Mouse (Mus musculus): Measurements from ENCODE around the gene Mrps27. TPM values are rescaled to one million over a fixed set of nuclear protein-coding genes. Genes with fewer than 3 reads are reported as not detected.

Mrps27 gene
- total RNA-seq, 2 experiments from 2014 or later: 25.8 to 30.8 TPM

DNA sequence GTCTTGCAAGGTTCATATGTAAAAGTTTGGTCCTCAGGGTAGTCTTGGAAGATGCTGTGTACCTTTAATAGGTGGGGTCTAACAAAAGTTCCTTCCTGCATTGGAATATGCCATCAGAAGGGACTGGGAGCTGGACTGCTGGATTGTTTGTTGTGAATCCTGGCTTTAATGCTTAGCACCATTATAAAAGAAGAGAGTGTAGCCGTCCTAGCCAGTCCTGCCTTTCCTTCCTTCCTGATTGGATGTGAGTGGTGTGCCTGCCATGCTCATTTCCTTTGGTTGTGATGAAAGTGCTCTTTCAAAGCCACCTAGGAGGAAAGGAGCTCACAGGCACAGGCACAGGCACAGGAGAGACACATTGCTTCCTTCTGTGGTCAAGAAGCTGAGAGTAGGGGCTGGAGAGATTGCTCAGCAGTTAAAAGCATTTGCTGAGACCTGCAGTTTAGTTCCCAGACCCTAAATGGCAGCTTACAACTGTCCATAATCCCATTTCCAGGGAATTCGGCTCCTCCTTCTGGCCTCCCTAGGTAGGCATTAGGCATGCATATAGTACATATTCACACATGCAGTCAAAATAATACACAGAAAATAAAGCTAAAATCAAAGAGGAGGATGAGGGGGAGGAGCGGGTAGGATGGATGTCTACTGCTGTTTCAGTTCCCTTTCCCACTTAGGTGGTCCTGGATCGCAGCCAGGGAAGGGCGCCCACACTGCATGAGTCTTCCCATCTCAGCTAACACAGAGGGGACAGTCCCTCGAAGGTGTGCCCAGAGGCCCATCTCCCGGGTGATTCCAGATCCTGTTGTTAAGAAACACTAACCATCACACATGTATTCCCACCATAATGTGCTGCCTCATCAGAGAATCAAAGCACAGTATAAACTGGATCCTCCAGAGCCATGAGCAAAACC lies 43.6 kb downstream of the Mrps27 start:
- no peak for DNase-seq

DNA sequence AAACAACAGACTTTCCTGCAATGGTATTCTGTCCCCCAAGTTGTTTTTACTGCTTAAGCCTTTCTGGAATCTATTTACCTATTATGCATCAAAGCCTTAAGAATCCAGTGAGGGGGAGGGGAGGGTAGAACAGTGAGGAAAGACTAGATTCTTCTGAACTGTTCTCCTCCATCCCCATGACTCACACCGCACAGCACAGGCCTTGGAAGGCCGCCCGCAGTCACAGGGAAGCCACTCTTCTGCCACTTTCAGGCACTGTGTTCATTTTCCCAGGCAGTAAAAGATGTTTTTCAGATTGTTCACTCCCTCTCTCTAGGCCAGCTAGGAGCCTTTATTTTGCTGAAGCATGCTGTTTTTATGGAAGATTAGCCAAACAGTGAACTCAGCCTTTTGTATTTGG lies 46.8 kb downstream of the Mrps27 start:
- peak; percentile 80 for DNase-seq

DNA sequence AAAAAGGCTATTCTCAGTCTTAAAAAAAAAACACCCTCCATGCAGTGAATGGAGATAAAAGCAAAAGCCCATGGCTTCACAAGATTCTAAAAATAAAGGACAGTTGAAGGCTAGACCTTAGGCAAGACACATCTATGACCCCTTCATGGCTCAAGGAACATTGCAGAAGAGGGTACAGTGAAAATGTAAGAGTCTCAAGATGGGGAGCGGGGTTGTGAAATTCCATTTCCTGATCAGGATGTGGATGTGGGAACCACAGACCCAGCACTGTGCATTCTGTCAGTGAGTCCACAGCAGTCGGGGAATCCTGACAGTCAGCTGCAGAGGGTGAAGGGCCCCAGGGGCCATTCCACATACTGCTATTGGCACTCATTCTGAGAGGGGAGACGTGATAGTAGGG lies 48.5 kb downstream of the Mrps27 start:
- no peak for DNase-seq

DNA sequence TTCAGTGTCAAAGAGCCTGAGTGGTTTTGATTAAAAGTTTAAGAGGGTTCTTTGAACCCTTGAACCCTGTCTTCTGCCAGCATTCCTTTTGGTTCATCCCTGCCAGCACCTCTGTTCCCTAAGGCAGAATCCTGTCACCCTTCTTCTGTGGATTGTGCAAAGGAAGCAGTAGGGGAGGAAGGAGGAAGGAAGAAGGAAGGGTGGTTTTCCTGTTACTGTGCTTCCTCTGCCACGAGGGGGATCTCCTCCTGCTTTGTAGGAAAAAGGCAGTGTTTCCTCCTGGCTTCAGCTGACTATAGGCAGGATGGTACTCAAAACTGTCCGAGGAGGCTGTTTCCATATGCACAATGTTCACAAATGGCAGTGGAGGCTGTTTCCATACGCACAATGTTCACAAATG lies 50.1 kb downstream of the Mrps27 start:
- no peak for DNase-seq

DNA sequence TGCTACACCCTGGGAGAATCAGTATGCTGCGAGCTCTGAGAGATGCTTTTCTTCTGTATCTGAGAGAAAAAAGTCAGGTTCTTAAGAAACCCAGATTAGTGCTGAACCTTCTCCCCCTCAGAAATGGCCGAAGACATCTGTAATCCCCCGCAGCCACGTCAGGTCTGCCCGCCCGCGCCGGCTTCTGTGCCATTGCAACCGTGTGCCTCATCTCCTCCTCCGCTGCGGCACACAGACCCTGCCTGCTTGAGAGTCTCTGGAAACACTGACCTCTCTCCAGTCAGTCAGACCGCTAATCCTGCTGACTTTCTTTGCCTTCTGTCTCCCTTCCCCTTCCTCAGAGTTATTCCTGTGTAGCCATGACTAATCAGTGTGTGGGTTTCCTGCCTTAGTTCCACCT lies 50.9 kb downstream of the Mrps27 start:
- DNase-seq: no peak

DNA sequence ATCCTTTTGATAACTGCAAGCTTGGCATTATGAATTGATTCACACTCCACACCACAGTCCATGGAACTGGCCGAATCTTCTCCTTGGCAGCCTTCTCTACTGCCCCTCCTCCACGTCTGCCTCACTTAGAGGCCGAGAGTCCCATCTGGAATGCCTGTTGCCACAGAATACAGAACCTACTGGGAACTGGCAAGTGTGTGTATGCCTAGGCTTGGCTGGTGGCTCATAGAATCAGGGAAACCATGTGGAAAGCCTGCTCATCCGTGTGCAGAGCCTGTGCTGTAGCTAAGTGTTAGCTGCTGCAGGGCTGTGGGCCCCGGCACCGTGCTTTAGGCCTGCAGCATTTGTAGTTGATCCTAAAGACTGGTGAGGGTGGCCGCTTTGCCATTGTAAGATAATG lies 52.6 kb downstream of the Mrps27 start:
- DNase-seq: no peak

DNA sequence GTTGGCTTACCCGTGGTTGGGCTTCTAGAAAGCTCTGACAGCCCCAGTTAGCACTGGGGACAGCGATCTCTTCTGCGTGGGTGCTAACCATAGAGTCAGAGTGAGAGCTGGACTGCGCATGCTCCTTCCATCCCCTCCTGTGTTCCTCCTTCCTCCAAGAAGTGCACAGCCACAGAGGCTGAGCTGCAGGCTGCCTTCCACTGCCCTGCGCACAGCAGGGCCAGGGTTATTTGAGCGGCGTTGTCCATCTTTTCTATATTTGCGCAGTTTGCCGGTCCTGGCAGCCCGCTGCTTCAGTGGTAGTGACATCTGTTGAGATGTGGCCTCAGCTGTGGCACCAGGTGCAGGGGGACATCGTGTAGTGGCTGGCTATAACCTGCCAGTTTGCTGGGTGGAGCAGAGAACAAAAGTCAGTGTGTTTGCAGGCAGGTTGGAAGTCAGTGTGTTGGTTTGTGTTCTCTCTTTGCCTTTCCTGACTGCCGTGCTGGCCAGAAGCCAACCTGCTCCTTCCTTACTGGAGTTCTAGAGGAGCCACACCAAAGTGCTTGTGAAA lies 53.6 kb downstream of the Mrps27 start:
- DNase-seq: no peak

DNA sequence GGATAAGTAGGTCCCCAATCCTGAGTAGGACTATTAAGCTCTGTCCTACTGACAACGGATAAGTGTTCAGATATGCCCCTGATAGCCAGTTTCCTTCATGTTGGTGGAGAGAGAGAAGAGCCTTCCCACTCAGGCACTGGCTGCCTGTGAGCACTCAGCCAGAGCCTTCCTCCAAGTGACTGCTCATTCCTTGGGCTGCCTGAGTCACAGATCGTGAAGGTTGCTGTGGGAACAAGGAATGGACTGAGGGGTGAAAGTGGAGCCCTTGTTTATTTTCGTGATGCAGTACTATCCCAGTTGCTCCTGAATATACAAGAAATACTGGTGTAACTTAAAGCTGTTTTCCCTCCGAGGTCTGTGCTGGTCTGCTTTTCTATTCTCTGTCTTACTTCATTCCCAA lies 54.8 kb downstream of the Mrps27 start:
- DNase-seq: no peak

DNA sequence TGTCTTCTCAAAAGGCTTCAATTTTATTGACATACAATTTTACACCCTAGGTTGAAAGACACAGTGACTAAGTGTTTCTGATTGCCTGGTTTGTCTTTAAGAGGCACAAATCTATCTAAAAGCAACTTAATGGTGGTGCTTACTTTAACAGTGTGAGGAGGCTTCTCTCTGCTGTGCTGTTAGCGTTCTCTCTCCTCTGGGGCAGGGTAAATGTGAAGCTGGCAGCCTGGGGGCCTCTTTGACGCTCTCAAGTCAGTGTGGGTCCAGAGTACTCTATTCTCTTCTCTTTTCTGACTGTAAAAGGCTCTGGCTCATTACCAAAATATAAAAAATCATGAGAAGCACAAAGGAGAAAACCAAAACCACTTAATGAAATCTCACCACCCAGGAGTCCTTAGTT lies 64.6 kb downstream of the Mrps27 start:
- DNase-seq: no peak

DNA sequence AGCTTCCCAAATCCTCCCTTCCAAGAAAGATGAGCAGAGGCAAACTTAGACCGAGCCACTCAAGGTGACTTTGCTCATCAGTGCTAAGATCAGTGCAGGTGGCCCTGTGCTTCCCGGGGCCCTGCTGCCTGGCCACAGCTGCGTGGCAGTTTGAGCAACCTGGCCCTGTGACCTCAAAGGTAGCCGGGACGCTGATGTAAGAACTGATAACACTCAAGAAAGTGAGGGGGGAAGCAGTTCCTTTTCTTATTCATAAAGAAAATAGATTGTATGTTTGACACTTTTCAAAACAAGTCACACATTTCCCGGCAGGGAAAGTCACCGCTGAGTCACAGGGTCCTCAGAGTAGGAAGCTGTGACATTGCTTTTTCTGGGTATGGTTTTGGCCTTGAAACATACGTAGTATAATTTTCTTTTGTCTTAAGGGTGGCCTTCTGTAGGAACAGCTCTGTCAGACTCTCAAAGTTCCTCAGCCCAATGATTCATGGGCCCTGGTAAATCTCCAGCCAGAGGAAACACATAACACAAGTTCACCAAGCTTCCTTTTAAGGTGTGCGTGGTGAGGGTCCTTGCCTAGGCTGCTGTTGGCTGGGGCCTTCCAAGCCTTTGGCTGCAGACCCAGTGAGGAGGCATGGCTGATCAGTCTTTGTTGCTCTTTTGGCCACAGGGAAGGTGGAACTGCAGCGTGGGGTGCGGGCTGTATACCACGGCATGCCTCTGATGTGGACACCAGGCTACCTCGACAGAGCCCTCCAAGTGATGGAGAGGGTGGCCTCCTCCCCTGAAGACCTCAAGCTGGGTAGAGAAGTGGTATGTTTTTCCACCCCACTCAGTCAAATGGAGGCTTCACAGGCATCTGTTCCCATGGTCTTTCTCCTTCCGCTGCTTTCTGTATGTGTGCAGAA lies 66.3 kb downstream of the Mrps27 start:
- DNase-seq: no peak

DNA sequence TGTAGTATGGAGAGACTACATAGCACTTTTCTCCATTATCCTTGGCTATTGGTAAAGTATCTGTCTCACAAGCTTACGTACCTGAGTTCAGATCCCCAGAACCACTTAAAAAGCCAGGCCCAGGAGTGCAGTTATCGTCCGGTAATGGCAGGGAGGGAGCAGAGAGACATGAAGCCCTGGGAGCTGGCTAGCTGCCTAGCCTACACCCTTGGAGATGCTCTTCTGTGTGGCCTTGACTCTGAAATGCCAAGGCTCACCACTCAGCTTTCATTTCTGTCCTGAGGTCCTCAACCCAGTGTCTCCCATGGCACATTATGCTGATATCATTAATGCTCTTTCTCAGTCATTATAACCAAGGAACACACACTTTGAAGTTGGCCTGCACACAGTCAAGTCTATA lies 67.2 kb downstream of the Mrps27 start:
- DNase-seq: no peak

DNA sequence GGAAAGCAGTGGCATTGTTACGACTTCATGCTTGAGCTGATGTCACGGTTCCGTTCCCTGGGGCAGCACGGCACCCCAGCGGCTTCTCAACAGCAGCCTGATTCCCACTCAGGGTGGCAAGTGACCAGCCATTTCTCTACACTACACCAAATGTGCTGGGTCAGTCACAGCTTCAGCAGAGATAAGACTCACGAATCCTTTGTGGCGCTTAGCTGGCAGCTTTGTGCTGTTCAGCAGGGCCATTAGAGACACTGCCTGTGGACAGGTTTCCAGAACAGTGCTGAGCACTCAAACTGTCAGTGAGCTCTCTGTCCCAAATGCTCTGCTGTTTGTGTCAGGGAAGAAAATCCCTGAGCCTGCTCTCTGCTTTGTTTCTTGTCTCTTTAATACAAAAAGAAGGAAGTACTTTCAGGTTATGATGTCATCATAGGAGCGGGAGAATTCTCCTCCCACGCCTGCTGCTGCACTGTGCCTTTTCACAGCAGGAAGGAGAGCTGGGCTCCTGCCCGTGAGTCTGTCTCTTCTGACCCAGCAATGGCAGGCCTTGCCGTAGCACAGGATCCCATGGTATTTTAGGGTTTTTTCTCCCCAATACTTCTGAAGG lies 68.0 kb downstream of the Mrps27 start:
- DNase-seq: peak; percentile 56

DNA sequence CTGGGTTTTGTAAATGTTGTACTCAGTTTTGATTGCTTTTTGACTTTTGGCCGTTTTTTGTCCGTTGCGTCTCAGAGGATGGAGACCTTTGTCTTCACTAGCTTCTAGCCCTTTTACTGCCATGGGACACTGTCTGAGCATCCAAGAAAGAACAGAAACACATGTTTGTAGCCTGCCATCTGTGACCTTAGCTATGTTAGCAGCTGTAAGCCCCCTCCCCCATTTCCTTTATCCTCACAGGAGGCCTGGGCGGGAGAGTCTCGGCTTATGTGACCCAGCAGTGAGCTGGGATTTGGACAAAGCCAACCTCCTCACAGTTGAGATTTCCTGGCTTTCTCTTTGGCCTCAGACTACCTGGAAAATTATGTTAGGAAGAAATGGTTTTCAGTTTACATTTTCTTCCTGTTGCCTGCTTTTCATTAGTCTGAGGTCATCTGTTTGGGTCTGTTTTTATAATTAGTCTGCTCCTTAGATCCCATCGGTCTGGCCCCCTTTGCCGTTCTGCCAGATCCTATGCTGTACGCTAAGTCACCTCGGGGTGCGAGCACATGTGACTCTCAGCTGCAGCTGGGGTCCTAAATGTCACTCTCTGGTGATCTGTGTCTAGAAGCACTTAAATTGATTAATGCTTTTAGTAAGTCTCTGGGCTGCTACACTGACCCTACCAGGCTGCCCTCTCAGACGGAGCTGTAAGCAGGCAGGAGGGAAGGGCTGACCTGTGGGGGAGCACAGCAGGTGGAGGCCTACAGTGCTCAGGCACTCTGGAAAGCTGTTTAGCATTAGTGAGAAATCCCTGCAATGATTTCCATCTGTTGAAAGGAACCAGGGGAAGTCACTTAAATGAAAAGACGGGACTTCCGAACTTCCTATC lies 69.1 kb downstream of the Mrps27 start:
- DNase-seq: no peak

DNA sequence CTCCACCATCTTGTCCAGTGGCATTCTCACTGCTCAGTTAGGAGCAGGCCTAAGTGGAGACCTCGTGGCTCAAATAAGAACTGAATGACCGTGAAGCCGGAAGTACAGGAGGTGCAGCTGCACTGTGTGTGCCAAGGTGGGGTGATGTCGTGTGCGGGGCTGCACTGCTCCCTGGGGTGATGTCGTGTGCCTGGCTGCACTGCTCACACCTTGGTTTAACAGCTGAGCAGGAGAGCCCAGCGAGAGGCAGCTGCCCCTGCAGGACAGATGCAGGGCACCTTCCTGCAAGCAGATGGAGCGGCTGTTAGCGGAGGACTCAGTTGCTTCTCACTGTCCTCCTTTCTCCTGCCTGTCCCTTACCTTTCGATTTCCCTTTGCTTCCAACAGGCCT lies 69.8 kb downstream of the Mrps27 start:
- no peak for DNase-seq

DNA sequence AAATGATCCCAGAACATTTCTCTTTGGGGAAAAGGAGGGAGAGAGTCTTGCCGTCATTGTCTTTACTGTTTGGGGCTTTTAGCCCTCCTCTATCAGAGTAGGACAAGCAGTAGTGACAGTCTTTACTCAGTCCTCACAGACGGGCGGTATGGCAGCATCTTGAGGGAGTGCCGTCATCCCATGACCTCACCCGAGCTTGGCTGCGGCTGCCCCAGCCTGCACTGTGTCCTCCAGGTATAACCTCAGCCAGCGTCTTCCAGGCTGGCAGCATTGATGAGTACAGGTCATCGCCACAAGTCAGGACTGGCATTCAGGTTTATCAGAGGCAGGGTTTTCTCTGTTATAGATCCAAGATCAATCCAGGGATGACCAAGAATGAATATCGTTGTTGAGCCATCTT lies 72.0 kb downstream of the Mrps27 start:
- no peak for DNase-seq

DNA sequence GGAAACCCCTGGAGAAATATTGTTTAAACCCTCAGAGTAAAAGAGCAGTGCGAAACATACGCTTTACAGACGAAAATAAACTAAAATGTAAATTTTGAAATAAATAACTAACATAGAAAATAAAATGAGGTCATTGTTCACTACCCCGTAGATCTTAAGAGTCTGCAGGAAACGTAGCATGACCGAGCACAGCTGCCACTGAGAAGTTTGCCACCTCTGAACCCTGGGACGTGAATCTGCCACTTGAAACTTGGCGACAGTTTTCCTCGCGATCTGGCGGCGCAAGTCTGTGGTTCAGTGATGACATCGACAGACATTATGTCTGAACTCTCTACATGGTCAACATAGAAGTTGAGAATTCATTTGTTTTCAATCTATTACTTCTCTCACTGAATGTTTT lies 79.0 kb downstream of the Mrps27 start:
- DNase-seq: no peak

DNA sequence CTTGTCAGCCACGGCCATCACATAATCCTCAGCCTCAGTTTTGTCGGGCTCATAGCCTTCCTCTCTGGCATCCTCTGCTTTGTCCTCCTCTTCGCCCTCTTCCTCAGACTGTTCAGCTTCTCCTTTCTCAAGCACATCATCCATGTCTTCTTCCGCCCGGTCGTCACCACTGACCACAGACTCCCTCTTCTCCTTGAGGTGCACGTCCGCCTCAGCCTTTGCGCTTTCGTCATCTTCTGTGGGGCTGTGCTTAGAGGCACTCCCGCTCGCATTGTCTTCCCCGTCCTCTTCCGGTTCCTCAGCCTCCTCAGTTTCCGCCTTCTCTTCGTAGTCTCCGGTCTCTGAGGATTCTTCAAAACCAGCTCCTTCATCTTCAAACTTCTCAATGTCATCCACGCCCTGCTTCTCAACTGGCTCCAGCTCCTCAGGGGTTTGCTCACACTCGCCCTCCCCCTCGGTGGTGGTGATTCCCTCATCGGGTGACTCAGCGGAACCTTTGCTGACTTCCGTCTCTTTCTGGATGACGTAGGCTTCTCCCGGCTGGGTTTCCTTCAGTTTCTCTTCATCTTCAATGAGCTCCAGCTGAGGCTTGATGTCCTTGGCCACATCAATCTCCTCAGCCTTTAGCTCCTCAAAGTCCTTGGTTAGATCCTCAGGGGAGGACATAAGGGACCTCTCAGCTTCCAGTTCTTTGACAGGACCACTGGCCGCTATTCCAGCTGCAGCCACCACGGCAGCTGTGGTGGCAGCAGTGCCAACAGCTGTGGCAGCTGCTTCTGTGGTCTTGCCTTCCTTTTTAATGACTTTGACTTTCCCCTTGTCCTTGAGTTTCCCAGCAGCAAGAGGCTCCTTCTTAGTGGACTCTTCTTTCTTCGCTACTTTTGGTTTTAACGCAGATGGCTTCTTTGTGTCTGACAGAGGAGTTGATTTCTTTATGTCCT lies 88.8 kb downstream of the Mrps27 start:
- DNase-seq: no peak

DNA sequence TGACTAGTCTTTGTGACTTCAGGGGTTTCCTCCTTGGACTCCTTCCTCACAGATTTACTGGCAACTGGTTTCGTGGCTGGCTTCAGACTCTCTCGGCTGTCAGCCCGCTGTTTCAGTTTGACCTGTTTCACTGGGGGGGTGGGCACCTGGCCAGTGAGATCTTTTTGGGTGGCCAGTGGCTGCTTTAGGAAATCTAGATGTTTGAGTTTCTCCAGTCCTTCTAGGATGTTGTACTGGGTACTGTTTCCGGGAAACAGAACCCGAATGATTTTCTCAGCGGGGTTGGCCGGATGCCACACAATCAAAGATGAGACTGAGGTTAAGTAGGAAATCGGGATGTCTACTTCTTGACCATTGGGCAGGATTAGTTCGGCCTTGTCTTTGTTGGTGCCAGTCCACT lies 89.9 kb downstream of the Mrps27 start:
- no peak for DNase-seq

DNA sequence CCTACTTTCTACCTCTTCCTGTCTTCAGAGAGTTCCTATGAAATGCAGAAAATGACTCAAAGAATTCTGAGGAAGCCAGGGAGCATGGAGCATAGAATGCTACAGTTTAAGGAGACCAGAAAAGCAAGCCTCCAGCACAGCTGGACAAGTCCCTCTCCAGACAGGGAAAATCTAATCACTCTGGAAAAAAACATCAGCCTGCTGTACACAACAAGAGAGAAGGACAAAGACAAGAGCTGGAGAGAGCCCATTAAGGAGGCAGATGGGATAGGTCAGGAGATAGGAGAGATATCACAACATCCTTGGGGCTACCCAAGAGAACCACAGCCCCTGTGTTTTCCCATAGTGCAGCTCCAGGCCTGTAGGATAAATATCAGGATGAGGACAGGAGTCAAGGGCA lies 92.5 kb downstream of the Mrps27 start:
- no peak for DNase-seq

DNA sequence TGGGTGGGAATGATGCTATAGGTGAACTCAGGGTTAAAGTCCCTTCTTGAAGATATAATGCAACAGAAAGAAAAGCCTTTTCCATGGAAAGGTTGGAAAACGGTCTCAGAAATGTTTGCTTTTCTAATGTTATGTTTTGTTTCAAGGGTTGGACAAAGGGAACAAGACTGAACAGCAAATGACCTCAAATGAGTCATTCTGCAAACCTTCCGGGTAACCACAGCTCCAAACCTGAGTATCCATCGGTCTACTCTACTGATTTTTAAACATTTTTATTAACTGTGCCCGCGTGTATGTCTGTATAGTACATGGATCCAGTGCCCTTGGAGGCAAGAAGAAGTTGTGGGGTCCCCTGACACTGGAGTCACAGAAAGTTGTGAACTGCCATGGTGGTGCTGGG lies 94.8 kb downstream of the Mrps27 start:
- no peak for DNase-seq

All from gastrocnemius, postnatal 25 days (tissue).